Mouse (Mus musculus) midbrain, embryonic 15.5 days (tissue): ENCODE data around the gene Ahdc1. TPM values are rescaled to one million over a fixed set of nuclear protein-coding genes. Genes with fewer than 3 reads are reported as not detected.

Experiments used
- ATAC-seq: fragments of 200-750 bp; cut with Nextera tagmentation; replicated peaks from 2 replicates; pipeline ENCODE4 v1.8.0; 2017; ENCODE audit warnings: moderate TSS enrichment
- H3K27ac ChIP-seq: fragments of 300-500 bp; sonication (generic); 2 replicates; pipeline ENCODE4 v1.5.1; 2015; ENCODE audit warnings: mild to moderate bottlenecking, inconsistent platforms
- H3K27me3 ChIP-seq: fragments of 300-500 bp; sonication (generic); replicated peaks from 2 replicates; pipeline ENCODE4 v1.6.1; 2015; ENCODE audit warnings: inconsistent platforms
- H3K36me3 ChIP-seq: fragments of 300-500 bp; sonication (generic); replicated peaks from 2 replicates; pipeline ENCODE4 v1.6.1; 2015; ENCODE audit warnings: inconsistent platforms
- H3K4me1 ChIP-seq: fragments of 300-500 bp; sonication (generic); 2 replicates; pipeline ENCODE4 v1.6.1; 2015; ENCODE audit warnings: inconsistent platforms
- H3K4me2 ChIP-seq: fragments of 300-500 bp; sonication (generic); 2 replicates; pipeline ENCODE4 v1.6.1; 2015; ENCODE audit warnings: inconsistent platforms, mild to moderate bottlenecking, moderate library complexity
- H3K4me3 ChIP-seq: fragments of 300-500 bp; sonication (generic); 2 replicates; pipeline ENCODE4 v1.5.1; 2015; ENCODE audit warnings: mild to moderate bottlenecking, inconsistent platforms
- H3K9ac ChIP-seq: fragments of 300-500 bp; sonication (generic); 2 replicates; pipeline ENCODE4 v1.6.1; 2015; ENCODE audit warnings: mild to moderate bottlenecking, inconsistent platforms
- H3K9me3 ChIP-seq: fragments of 300-500 bp; sonication (generic); 2 replicates; pipeline ENCODE4 v1.6.1; 2016; ENCODE audit warnings: inconsistent platforms
- WGBS: fragments of 180-500 bp; shearing (Covaris S2); methylation state at CpG from one replicate; pipeline ENCODE4 v1.1.7; 2015; ENCODE audit warnings: mixed read lengths; 5-methylcytosine and 5-hydroxymethylcytosine counted together
- polyA plus RNA-seq: library from polyadenylated mRNA; unstranded; fragments of >200 nt; fragmentation: Nextera tagmentation; extraction: Ambion mirVana; gene quantifications from 2 replicates; pipeline ENCODE4 v1.2.1, GENCODE M21; 2015

The Ahdc1 gene
- polyA plus RNA-seq, 1 experiment from 2014 or later, result 14.4 TPM

DNA sequence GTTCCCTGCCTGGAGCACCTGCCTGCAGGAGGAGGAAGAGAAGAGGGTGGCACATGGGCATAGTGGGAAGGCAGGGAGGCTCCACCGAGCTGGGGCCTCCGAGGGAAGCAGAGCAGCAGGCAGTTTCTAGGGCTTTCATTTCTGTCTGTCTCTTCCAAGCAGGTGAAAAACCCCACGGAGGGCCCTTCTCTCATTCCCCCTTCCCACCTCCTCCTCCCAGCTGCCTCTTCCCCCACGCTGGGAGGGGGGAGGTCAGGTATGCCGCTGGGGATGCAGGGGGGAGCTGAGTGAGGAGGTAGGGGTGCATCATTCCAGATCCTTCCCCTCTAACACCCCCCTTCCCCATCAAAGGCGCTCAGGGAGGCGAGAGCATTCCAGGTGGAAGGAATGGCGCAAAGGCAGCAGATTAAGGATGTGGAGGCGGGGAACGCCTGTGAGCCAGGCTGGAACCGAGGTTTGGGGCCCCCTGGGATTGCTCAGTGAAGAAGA is 109.8 kb downstream of the Ahdc1 start:
- no peak overlapping the region for H3K9ac ChIP-seq
- no peaks in the 10 kb centered on the region for H3K36me3 ChIP-seq
- peaks cover 28% of the 10 kb centered on the region for H3K4me1 ChIP-seq
- no peak overlapping the region for H3K4me3 ChIP-seq
- peak overlapping the region; percentile 24; the same call in 1 of the 2 replicates for H3K4me2 ChIP-seq
- ATAC-seq, result 0 out of 2 replicates have a peak, but pooled peaks have one; percentile 32
- WGBS, result 6% methylated on average over 9 of the region's 11 CpGs
- H3K9me3 ChIP-seq, result no peaks in the 10 kb centered on the region
- H3K27me3 ChIP-seq, result no peaks in the 10 kb centered on the region
- H3K27ac ChIP-seq, result peak overlapping the region; percentile 68

DNA sequence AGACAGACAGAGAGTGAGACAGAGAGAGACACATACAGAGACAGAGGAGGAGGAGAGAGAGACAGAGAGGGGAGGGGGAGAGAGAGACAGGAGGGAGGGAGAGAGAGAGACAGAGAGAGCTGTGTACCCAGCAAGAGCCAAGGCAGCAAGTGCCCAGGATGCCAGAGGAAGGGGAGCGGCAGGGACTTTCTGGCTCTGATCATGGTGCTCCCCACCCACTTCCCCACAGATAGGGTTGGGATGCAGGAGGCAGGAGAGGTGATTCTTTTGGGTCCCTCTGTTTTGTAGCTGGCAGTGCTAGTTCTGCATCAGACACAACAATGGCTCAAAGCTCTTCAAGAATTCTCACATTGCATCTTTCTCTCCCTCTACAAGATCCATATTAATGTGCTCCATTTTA is 110.4 kb downstream of the Ahdc1 start:
- Histone ChIP-seq H3K4me2 (no peak overlapping the region), H3K4me1 (peaks cover 28% of the 10 kb centered on the region), H3K4me3 (no peak overlapping the region), H3K9me3 (no peaks in the 10 kb centered on the region), H3K9ac (no peak overlapping the region), H3K36me3 (no peaks in the 10 kb centered on the region), H3K27me3 (no peaks in the 10 kb centered on the region), H3K27ac (no peak overlapping the region)
- ATAC-seq, result no peak
- WGBS, result 56% methylated on average over 1 of the region's 1 CpGs

- no peak for ATAC-seq
- no peaks in the 10 kb centered on the region for H3K36me3 ChIP-seq
- H3K9me3 ChIP-seq, result no peaks in the 10 kb centered on the region
- H3K27ac ChIP-seq, result no peak overlapping the region
- H3K4me3 ChIP-seq, result no peak overlapping the region
- H3K4me1 ChIP-seq, result peaks cover 24% of the 10 kb centered on the region
- no peak overlapping the region for H3K4me2 ChIP-seq
- no peak overlapping the region for H3K9ac ChIP-seq
- WGBS, result 50% methylated on average over 5 of the region's 5 CpGs
- H3K27me3 ChIP-seq, result no peaks in the 10 kb centered on the region
These were observed 111.0 kb downstream of the Ahdc1 start for GRCm38 (mm10) chr4:133121974-133122637.

- H3K4me1 ChIP-seq, result peaks cover 23% of the 10 kb centered on the region
- H3K9me3 ChIP-seq, result no peaks in the 10 kb centered on the region
- H3K4me2 ChIP-seq, result no peak overlapping the region
- no peaks in the 10 kb centered on the region for H3K27me3 ChIP-seq
- no peak overlapping the region for H3K4me3 ChIP-seq
- no peak for ATAC-seq
- no peak overlapping the region for H3K27ac ChIP-seq
- H3K9ac ChIP-seq, result no peak overlapping the region
- no peaks in the 10 kb centered on the region for H3K36me3 ChIP-seq
- 85% methylated on average over 3 of the region's 3 CpGs for WGBS
These were observed 116.0 kb downstream of the Ahdc1 start for GRCm38 (mm10) chr4:133127079-133127478.

Other genes with a start within 250 kb of the Ahdc1 start
- gene Rpa2, start 242.9 kb upstream of the Ahdc1 start, polyA plus RNA-seq, result 32.9 and 34.5 TPM in 2 replicates
- gene Themis2, start 214.9 kb upstream of the Ahdc1 start, polyA plus RNA-seq, result 0.62 and 0.65 TPM in 2 replicates
- 52.8 and 59.9 TPM in 2 replicates for gene Ppp1r8, start 168.1 kb upstream of the Ahdc1 start, polyA plus RNA-seq
- gene Stx12, start 126.8 kb upstream of the Ahdc1 start, polyA plus RNA-seq, result 154 and 161 TPM in 2 replicates
- 44.6 and 45.6 TPM in 2 replicates for gene Fam76a, start 88.7 kb upstream of the Ahdc1 start, polyA plus RNA-seq
- gene Fgr, start 37.2 kb upstream of the Ahdc1 start, polyA plus RNA-seq, result 0.06 and 0.27 TPM in 2 replicates
- gene Wasf2, start 119.2 kb downstream of the Ahdc1 start, polyA plus RNA-seq, result 27.4 and 27.7 TPM in 2 replicates
- gene Cd164l2, start 200.9 kb downstream of the Ahdc1 start, polyA plus RNA-seq, result 3.0 and 5.0 TPM in 2 replicates
- gene Gpr3, start 201.3 kb downstream of the Ahdc1 start, polyA plus RNA-seq, result 1.3 and 2.0 TPM in 2 replicates
- gene Map3k6, start 229.6 kb downstream of the Ahdc1 start, polyA plus RNA-seq, result 1.6 and 2.0 TPM in 2 replicates